Mouse (Mus musculus) heart, embryonic 14.5 days (tissue): ENCODE measurements at regions not wholly inside any gene's neighbourhood (a gene's known extent, or its start where the extent isn't known, plus 50 kb on each side); places are given as distances from the start of the nearest gene placed in this dataset.

Experiments used
- ATAC-seq: fragments of 200-750 bp; cut with Nextera tagmentation; 2 replicates; pipeline ENCODE4 v1.8.0; 2017; ENCODE audit warnings: low read depth, moderate TSS enrichment; ENCODE audit not compliant: insufficient number of reproducible peaks, insufficient read depth, low FRiP score
- H3K27ac ChIP-seq, 2 experiments: fragments of 200-500 bp in 1 of 2; fragments of 300-500 bp in 1 of 2; sonication (generic) in 1 of 2; replicated peaks in 1 of 2; 2 replicates each; pipeline ENCODE4 v1.5.1; 2012 to 2014; ENCODE audit warnings: low read depth in 2 of 2, low read length in 2 of 2, control low read depth in 1 of 2, mild to moderate bottlenecking in 1 of 2, mixed read lengths in 1 of 2; ENCODE audit not compliant: control insufficient read depth in 1 of 2, insufficient read depth in 1 of 2
- H3K27me3 ChIP-seq: fragments of 300-500 bp; sonication (generic); 2 replicates; pipeline ENCODE4 v1.6.1; 2014; ENCODE audit warnings: mild to moderate bottlenecking, low read length, control low read depth; ENCODE audit not compliant: control insufficient read depth, insufficient read depth
- H3K36me3 ChIP-seq: fragments of 300-500 bp; sonication (generic); 2 replicates; pipeline ENCODE4 v1.6.1; 2014; ENCODE audit warnings: mild to moderate bottlenecking, control low read depth, low read length, mixed read lengths; ENCODE audit not compliant: control insufficient read depth, insufficient read depth
- H3K4me1 ChIP-seq, 2 experiments: fragments of 200-500 bp in 1 of 2; fragments of 300-500 bp in 1 of 2; sonication (generic) in 1 of 2; 2 replicates each; pipeline ENCODE4 v1.6.1; 2012 to 2014; ENCODE audit warnings: low read length in 2 of 2, control low read depth in 1 of 2, mixed read lengths in 1 of 2; ENCODE audit not compliant: control insufficient read depth in 2 of 2, insufficient read depth in 2 of 2
- H3K4me2 ChIP-seq: fragments of 300-500 bp; sonication (generic); 2 replicates; pipeline ENCODE4 v1.6.1; 2014; ENCODE audit warnings: mild to moderate bottlenecking, low read length
- H3K4me3 ChIP-seq, 2 experiments: fragments of 200-500 bp in 1 of 2; fragments of 300-500 bp in 1 of 2; sonication (generic) in 1 of 2; 2 replicates each; pipeline ENCODE4 v1.5.1; 2012 to 2014; ENCODE audit warnings: low read length in 2 of 2, mild to moderate bottlenecking in 2 of 2, control low read depth in 1 of 2, low read depth in 1 of 2, moderate library complexity in 1 of 2; ENCODE audit not compliant: control insufficient read depth in 1 of 2, insufficient read depth in 1 of 2
- H3K9ac ChIP-seq: fragments of 300-500 bp; sonication (generic); 2 replicates; pipeline ENCODE4 v1.6.1; 2014; ENCODE audit warnings: mild to moderate bottlenecking, low read length
- H3K9me3 ChIP-seq: fragments of 300-500 bp; sonication (generic); 2 replicates; pipeline ENCODE4 v1.6.1; 2016; ENCODE audit warnings: low read length, control low read depth; ENCODE audit not compliant: control insufficient read depth
- WGBS: fragments of 180-500 bp; shearing (Covaris S2); extraction: QIAGEN DNeasy Blood & Tissue Kit; methylation state at CpG from one replicate; pipeline ENCODE4 v1.1.7; 2014; 5-methylcytosine and 5-hydroxymethylcytosine counted together

- Histone ChIP-seq H3K27ac (no peak overlapping the region), H3K27me3 (no peaks in the 10 kb centered on the region), H3K4me1 (no peaks in the 10 kb centered on the region), H3K9me3 (no peaks in the 10 kb centered on the region), H3K4me3 (no peak overlapping the region), H3K9ac (no peak overlapping the region), H3K4me2 (no peak overlapping the region), H3K36me3 (no peaks in the 10 kb centered on the region)
- ATAC-seq, result no peak
- WGBS, result 85% methylated on average over 4 of the region's 4 CpGs
Measured at GRCm38 (mm10) chr13:32536241-32536640, 197.7 kb upstream of the Gmds start.

- 88% methylated on average over 4 of the region's 4 CpGs for WGBS
Measured at GRCm38 (mm10) chr13:32535602-32536001, 197.1 kb upstream of the Gmds start.

GRCm38 (mm10) chr13:32530926-32531512 lies 192.5 kb upstream of the Gmds start:
- Histone ChIP-seq H3K36me3 (no peaks in the 10 kb centered on the region), H3K9ac (no peak overlapping the region), H3K27me3 (no peaks in the 10 kb centered on the region), H3K4me2 (no peak overlapping the region), H3K4me3 (no peak overlapping the region), H3K9me3 (no peaks in the 10 kb centered on the region), H3K27ac (no peak overlapping the region), H3K4me1 (no peaks in the 10 kb centered on the region)
- WGBS, result 78% methylated on average over 3 of the region's 3 CpGs
- ATAC-seq, result no peak

More at GRCm38 (mm10) chr13:32535602-32536001, 197.1 kb upstream of the Gmds start:
- Histone ChIP-seq H3K9me3 (no peaks in the 10 kb centered on the region), H3K36me3 (no peaks in the 10 kb centered on the region), H3K27me3 (no peaks in the 10 kb centered on the region), H3K9ac (no peak overlapping the region), H3K4me1 (no peaks in the 10 kb centered on the region), H3K4me3 (no peak overlapping the region), H3K4me2 (no peak overlapping the region), H3K27ac (no peak overlapping the region)
- no peak for ATAC-seq

- Histone ChIP-seq H3K4me3 (no peak overlapping the region), H3K27ac (no peak overlapping the region), H3K27me3 (no peaks in the 10 kb centered on the region), H3K9me3 (no peaks in the 10 kb centered on the region), H3K4me2 (no peak overlapping the region), H3K4me1 (peaks cover 6 to 7% of the 10 kb centered on the region in 2 experiments; a peak in 3 of 4 replicates), H3K9ac (no peak overlapping the region), H3K36me3 (no peaks in the 10 kb centered on the region)
- no peak for ATAC-seq
- WGBS, result 34% methylated on average over 16 of the region's 16 CpGs
Measured at GRCm38 (mm10) chr13:32518611-32519344, 180.2 kb upstream of the Gmds start.

DNA sequence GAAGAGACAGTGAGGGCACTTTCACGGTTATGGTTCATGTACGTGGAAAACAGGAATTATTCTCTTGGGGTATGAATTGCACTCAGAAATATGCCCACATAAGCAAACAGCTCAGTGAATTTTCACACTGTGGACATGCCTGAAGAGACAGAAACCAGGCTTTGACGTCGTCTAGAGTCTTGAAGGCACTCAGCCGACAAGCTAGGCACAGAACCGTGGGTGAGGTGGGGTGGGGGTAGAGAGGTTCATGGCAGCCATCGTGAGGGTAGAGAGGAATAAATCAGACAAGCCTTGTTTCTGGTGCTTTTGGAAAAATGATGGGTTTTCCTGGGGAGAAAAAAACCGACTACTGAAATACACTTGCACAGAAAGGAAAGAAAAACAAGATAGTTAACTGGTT lies 179.0 kb upstream of the Gmds start:
- H3K4me2 ChIP-seq, result no peak overlapping the region
- H3K9me3 ChIP-seq, result no peaks in the 10 kb centered on the region
- WGBS, result 62% methylated on average over 8 of the region's 8 CpGs
- H3K4me1 ChIP-seq, result peaks cover 6 to 7% of the 10 kb centered on the region in 2 experiments; a peak in 3 of 4 replicates
- H3K27ac ChIP-seq, result no peak overlapping the region
- ATAC-seq, result no peak
- no peak overlapping the region for H3K4me3 ChIP-seq
- no peaks in the 10 kb centered on the region for H3K27me3 ChIP-seq
- no peaks in the 10 kb centered on the region for H3K36me3 ChIP-seq
- no peak overlapping the region for H3K9ac ChIP-seq

DNA sequence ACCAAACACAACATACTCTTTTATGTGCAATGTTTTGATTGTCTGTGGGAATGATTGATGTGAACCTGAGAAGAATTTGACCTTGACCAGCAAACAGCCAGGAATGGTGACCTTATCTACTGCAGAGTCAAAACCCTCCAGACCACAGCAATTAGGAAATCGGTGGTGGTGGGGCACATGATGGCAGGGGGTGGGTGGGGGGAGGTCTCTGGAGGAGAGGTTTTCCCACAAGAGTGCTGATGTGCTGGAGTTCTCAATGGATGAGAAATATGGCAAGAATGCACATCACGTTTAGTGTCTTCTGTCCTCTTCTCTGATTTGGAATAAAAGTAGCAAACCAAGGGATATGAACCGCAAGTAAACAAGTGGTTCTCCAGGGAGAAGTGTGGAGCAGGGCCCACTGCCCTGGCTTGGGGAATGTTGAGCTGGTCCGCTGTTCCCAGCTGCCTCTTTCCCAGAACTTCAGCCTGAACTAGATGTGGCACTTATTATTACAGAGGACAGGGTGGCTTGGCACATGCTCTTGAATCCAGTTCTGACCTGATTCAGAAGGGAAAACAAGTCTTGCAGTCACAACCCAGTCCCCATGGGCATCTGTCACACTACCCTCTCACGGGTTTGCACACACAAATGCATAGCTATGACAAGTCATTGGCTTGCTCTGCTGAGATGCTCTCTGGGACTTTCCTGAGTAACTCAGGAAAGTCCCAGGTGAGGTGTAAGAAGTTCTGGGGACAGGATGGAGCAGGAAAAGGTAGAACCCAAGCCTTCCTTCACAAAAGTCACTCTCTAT lies 170.9 kb upstream of the Gmds start:
- H3K4me2 ChIP-seq, result no peak overlapping the region
- H3K4me3 ChIP-seq, result no peak overlapping the region
- no peak overlapping the region for H3K27ac ChIP-seq
- no peaks in the 10 kb centered on the region for H3K9me3 ChIP-seq
- no peaks in the 10 kb centered on the region for H3K36me3 ChIP-seq
- 48% methylated on average over 5 of the region's 5 CpGs for whole genome bisulfite sequencing
- 0 out of 4 replicates have a peak, but pooled peaks cover 0 to 8% of the 10 kb centered on the region in 2 experiments for H3K4me1 ChIP-seq
- no peaks in the 10 kb centered on the region for H3K27me3 ChIP-seq
- no peak overlapping the region for H3K9ac ChIP-seq
- no peak for ATAC-seq

- H3K9ac ChIP-seq, result no peak overlapping the region
- H3K9me3 ChIP-seq, result no peaks in the 10 kb centered on the region
- H3K4me2 ChIP-seq, result no peak overlapping the region
- 0 out of 4 replicates have a peak, but pooled peaks cover 0 to 8% of the 10 kb centered on the region in 2 experiments for H3K4me1 ChIP-seq
- H3K4me3 ChIP-seq, result no peak overlapping the region
- H3K27ac ChIP-seq, result no peak overlapping the region
- no peaks in the 10 kb centered on the region for H3K27me3 ChIP-seq
- H3K36me3 ChIP-seq, result no peaks in the 10 kb centered on the region
- WGBS, result 77% methylated on average over 3 of the region's 3 CpGs
- no peak for ATAC-seq
Measured at GRCm38 (mm10) chr13:32508447-32508846, 169.9 kb upstream of the Gmds start.
